Mouse (Mus musculus) retina, adult 2 months (tissue): Measurements from ENCODE around the gene Fads3.

ENCODE experiments used
- DNase-seq: peaks from one replicate; pipeline ENCODE4 v3.0.0-alpha.2; 2012; ENCODE audit warnings: low read depth, low spot score

Gene Fads3

GRCm38 (mm10) chr19:10019214-10019760, 22.1 kb upstream of the Fads3 start:
- no peak for DNase-seq

- no peak for DNase-seq
These were observed 19.4 kb upstream of the Fads3 start for GRCm38 (mm10) chr19:10021981-10022380.

GRCm38 (mm10) chr19:10022414-10023303, 18.7 kb upstream of the Fads3 start:
- DNase-seq = no peak

GRCm38 (mm10) chr19:10023304-10023758, 18.0 kb upstream of the Fads3 start:
- DNase-seq = no peak

GRCm38 (mm10) chr19:10025169-10025875, 16.0 kb upstream of the Fads3 start:
- DNase-seq = no peak

GRCm38 (mm10) chr19:10029746-10030145, 11.6 kb upstream of the Fads3 start:
- DNase-seq = no peak

GRCm38 (mm10) chr19:10033211-10033973, 8.0 kb upstream of the Fads3 start:
- DNase-seq = no peak

GRCm38 (mm10) chr19:10034356-10034755, 7.0 kb upstream of the Fads3 start:
- DNase-seq = no peak

GRCm38 (mm10) chr19:10034785-10035447, 6.5 kb upstream of the Fads3 start:
- no peak for DNase-seq

GRCm38 (mm10) chr19:10037534-10037933, 3.8 kb upstream of the Fads3 start:
- no peak for DNase-seq

GRCm38 (mm10) chr19:10038364-10038763, 3.0 kb upstream of the Fads3 start:
- DNase-seq = no peak

GRCm38 (mm10) chr19:10038910-10039309, 2.5 kb upstream of the Fads3 start:
- DNase-seq = no peak

- no peak for DNase-seq
These were observed 1.8 kb upstream of the Fads3 start for GRCm38 (mm10) chr19:10039615-10040014.

- no peak for DNase-seq
These were observed 442 bp upstream of the Fads3 start for GRCm38 (mm10) chr19:10040866-10041387.

GRCm38 (mm10) chr19:10042232-10042631, 863 bp downstream of the Fads3 start:
- DNase-seq = no peak

GRCm38 (mm10) chr19:10042816-10043215, 1.4 kb downstream of the Fads3 start:
- no peak for DNase-seq

GRCm38 (mm10) chr19:10043643-10044042, 2.3 kb downstream of the Fads3 start:
- DNase-seq = no peak

- DNase-seq = no peak
These were observed 4.3 kb downstream of the Fads3 start for GRCm38 (mm10) chr19:10045707-10046106.

- no peak for DNase-seq
These were observed 5.0 kb downstream of the Fads3 start for GRCm38 (mm10) chr19:10046346-10046745.

GRCm38 (mm10) chr19:10046983-10047382, 5.6 kb downstream of the Fads3 start:
- no peak for DNase-seq

- DNase-seq = no peak
These were observed 8.2 kb downstream of the Fads3 start for GRCm38 (mm10) chr19:10049533-10049932.
